Mouse (Mus musculus): Measurements from ENCODE around the gene Usp45.

GRCm38 (mm10) chr4:21722752-21723334 is 44.1 kb upstream of the Usp45 start:
- TF ChIP-seq POLR2A (IDR thresholded peaks at IDR 0.05; ENCODE audit: extremely low read depth, insufficient read depth, low read length) (no peak), CTCF (IDR thresholded peaks at IDR 0.05; ENCODE audit: extremely low read depth, insufficient read depth, low read length) (no peak)
